Mouse (Mus musculus) cortical plate, adult 2 months (tissue): ENCODE results near the gene Otc. TPM values are rescaled to one million over a fixed set of nuclear protein-coding genes. Genes with fewer than 3 reads are reported as not detected.

ENCODE experiments used
- H3K27ac ChIP-seq: fragments of 200-500 bp; 2 replicates; pipeline ENCODE4 v1.5.1; 2012; ENCODE audit warnings: low read length, control low read depth, inconsistent platforms; ENCODE audit not compliant: insufficient read depth
- H3K4me1 ChIP-seq: fragments of 200-500 bp; 2 replicates; pipeline ENCODE4 v1.6.1; 2011; ENCODE audit warnings: low read length; ENCODE audit not compliant: control insufficient read depth, insufficient read depth
- H3K4me3 ChIP-seq: fragments of 200-500 bp; 2 replicates; pipeline ENCODE4 v1.5.1; 2011; ENCODE audit warnings: mild to moderate bottlenecking, low read length, control low read depth; ENCODE audit not compliant: insufficient read depth
- CTCF ChIP-seq: fragments of 200-500 bp; IDR thresholded peaks from 2 replicates; pipeline ENCODE4 v1.5.1; 2011; ENCODE audit warnings: mild to moderate bottlenecking, control low read depth, low read length; ENCODE audit not compliant: insufficient read depth; ENCODE audit errors: extremely low read depth
- POLR2A ChIP-seq: fragments of 200-500 bp; IDR thresholded peaks from 2 replicates; pipeline ENCODE4 v1.6.1; 2011; ENCODE audit warnings: mild to moderate bottlenecking, low read length, control low read depth; ENCODE audit not compliant: insufficient read depth; ENCODE audit errors: extremely low read depth
- polyA plus RNA-seq: library from polyadenylated mRNA; depleted of rRNA; stranded (reverse); fragments of >200 nt; gene quantifications from 2 replicates; pipeline ENCODE4 v1.2.3, GENCODE M21; 2012; rRNA removed

Gene Otc
- polyA plus RNA-seq, result not detected in 2 replicates

GRCm38 (mm10) chrX:10251852-10252504 lies at the start of gene Otc:
Gene Otc, plus strand, starts transcription at chrX:10252305.
- H3K4me1 ChIP-seq, result no peaks in the 10 kb centered on the region
- H3K27ac ChIP-seq, result no peak within 1 kb of the TSS
- H3K4me3 ChIP-seq, result no peak within 1 kb of the TSS
- TF ChIP-seq POLR2A (no peak), CTCF (no peak)

- Histone ChIP-seq H3K27ac (no peak overlapping the region), H3K4me1 (no peaks in the 10 kb centered on the region), H3K4me3 (no peak overlapping the region)
- TF ChIP-seq POLR2A, result no peak
- no peak for TF ChIP-seq CTCF
Measured at GRCm38 (mm10) chrX:10205937-10206336, 46.2 kb upstream of the Otc start.

- no peaks in the 10 kb centered on the region for H3K4me1 ChIP-seq
- TF ChIP-seq CTCF (no peak), POLR2A (no peak)
- H3K27ac ChIP-seq, result peak overlapping the region; percentile 89
- peak overlapping the region; percentile 75 for H3K4me3 ChIP-seq
Measured at GRCm38 (mm10) chrX:10215972-10216371, 36.1 kb upstream of the Otc start.

- TF ChIP-seq POLR2A, result no peak
- peak; percentile 46 for TF ChIP-seq CTCF
- no peaks in the 10 kb centered on the region for H3K4me1 ChIP-seq
- peak within 1 kb of the TSS; percentile 89 for H3K27ac ChIP-seq
- peak within 1 kb of the TSS; percentile 75 for H3K4me3 ChIP-seq
Measured at GRCm38 (mm10) chrX:10216410-10216949, 35.6 kb upstream of the Otc start, which contains the start of gene Rpgr. Gene Rpgr, minus strand, starts transcription at chrX:10216920.

GRCm38 (mm10) chrX:10219281-10219680 lies 32.8 kb upstream of the Otc start:
- Histone ChIP-seq H3K27ac (no peak overlapping the region), H3K4me1 (no peaks in the 10 kb centered on the region), H3K4me3 (no peak overlapping the region)
- TF ChIP-seq POLR2A, result no peak
- TF ChIP-seq CTCF, result no peak

DNA sequence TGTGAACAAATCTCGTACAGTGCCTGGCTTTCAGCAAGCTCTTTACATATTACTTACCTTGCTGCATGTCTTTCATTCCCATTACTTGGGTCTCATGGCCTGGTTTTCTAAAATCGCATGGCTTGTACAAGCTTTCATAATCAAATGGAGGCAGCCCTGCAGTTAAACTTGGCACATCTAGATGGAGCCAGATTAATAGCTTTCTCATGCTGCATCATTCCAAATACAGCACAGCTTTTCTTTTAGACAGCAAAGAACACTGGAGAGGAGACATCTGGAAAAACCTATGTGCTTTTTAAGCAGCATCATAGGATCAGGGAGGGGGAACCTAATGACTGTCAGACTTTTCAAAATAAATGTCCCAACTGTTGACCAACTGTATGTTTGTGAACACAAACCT lies 19.1 kb upstream of the Otc start:
- Histone ChIP-seq H3K4me3 (no peak overlapping the region), H3K4me1 (no peaks in the 10 kb centered on the region), H3K27ac (no peak overlapping the region)
- TF ChIP-seq CTCF (peak; percentile 22; the same call in 1 of the 2 replicates), POLR2A (no peak)

DNA sequence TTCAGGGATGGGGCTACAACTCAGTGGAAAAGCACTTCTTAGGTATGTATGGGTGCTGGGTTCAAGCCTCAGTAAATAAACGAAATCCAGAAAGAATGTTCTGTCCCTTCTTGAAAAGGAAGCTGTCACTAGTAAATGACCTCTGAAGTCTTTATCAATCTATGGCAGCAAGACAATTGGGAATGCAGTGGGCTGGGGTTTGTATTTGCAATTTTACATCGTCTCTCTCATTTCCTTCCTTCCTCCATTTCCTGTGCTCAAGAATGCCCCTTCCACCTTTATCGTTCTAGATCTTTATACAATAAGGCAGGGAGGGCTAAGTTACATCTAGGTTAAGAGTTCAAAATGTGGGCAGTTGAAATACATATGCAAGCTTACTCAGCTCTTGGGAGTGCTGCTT lies 17.5 kb upstream of the Otc start:
- TF ChIP-seq POLR2A, result no peak
- no peak for TF ChIP-seq CTCF
- Histone ChIP-seq H3K4me1 (no peaks in the 10 kb centered on the region), H3K27ac (no peak overlapping the region), H3K4me3 (no peak overlapping the region)

GRCm38 (mm10) chrX:10239515-10239914 lies 12.6 kb upstream of the Otc start:
- TF ChIP-seq CTCF (no peak), POLR2A (no peak)

GRCm38 (mm10) chrX:10243916-10244315 lies 8.2 kb upstream of the Otc start:
- H3K4me3 ChIP-seq, result no peak overlapping the region
- no peak for TF ChIP-seq POLR2A
- no peak for TF ChIP-seq CTCF
- H3K27ac ChIP-seq, result no peak overlapping the region
- H3K4me1 ChIP-seq, result no peaks in the 10 kb centered on the region

More at GRCm38 (mm10) chrX:10239515-10239914, 12.6 kb upstream of the Otc start:
- Histone ChIP-seq H3K4me3 (no peak overlapping the region), H3K4me1 (no peaks in the 10 kb centered on the region), H3K27ac (no peak overlapping the region)

- Histone ChIP-seq H3K27ac (no peak overlapping the region), H3K4me3 (no peak overlapping the region), H3K4me1 (no peaks in the 10 kb centered on the region)
- no peak for TF ChIP-seq POLR2A
- TF ChIP-seq CTCF, result no peak
Measured at GRCm38 (mm10) chrX:10251357-10251756, 748 bp upstream of the Otc start.

- TF ChIP-seq CTCF (no peak), POLR2A (no peak)
- no peaks in the 10 kb centered on the region for H3K4me1 ChIP-seq
- H3K4me3 ChIP-seq, result no peak overlapping the region
- no peak overlapping the region for H3K27ac ChIP-seq
Measured at GRCm38 (mm10) chrX:10257774-10258173, 5.7 kb downstream of the Otc start.

- Histone ChIP-seq H3K4me1 (no peaks in the 10 kb centered on the region), H3K4me3 (no peak overlapping the region), H3K27ac (no peak overlapping the region)
- TF ChIP-seq CTCF, result no peak
- no peak for TF ChIP-seq POLR2A
Measured at GRCm38 (mm10) chrX:10258260-10258659, 6.2 kb downstream of the Otc start.
